Mouse (Mus musculus) brain, adult 2 months (tissue): ENCODE measurements around the gene Tiam1.
"Not testable (repeated sequence)": the region's sequence is repeated elsewhere in the genome, so short reads cannot be mapped to it uniquely, and the experiment has no call there.

ENCODE experiments used
- DNase-seq: peaks from one replicate; pipeline ENCODE4 v3.0.0; 2011; ENCODE audit warnings: low read depth, low spot score

Tiam1 gene

DNA sequence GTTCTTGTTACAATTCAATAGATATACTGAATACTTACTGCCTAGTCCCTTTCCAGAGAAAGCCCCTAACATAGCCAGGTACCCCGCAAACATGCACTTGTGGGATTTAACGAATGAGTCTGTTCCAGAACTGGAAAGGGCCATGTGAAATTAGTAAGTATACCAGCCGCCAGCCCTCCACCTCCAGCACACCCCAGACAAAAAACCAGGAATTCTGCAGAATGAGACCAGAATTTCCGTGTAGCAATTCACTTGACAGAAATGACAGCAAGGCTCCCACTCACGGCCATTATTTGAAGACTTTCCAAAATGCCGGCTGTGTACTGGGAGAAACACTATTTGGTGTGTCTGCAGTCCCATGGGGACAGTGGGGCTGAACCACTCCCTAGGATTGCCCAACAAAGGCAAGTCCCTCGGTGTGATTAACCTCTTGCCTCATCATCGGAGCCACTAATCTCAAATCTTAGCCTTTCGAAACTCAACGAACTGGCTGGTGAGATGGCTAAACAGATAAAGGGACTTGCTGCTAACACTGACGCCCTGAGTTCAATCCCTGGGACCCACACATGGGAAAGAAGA is 30.9 kb downstream of the Tiam1 start:
- DNase-seq, result peak; percentile 49

DNA sequence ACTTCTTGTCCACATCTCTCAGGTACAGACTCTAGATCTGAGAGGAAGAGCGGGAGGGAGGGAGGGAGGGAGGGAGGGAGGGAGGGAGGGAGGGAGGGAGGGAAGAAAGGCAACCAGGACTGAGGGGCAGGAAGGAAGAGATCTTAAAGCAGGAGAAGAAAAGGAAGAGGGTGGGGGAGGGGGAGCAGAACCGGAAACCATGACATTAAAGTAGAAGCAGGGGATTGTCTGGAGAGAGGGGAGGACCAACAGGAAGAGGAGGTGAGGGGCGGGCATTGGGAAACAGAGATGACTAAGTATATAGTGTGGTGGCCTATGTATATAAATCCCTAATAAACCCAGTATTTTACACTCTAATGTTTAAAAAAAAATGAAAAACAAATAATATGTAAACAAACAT is 34.1 kb downstream of the Tiam1 start:
- DNase-seq, result no peak

DNA sequence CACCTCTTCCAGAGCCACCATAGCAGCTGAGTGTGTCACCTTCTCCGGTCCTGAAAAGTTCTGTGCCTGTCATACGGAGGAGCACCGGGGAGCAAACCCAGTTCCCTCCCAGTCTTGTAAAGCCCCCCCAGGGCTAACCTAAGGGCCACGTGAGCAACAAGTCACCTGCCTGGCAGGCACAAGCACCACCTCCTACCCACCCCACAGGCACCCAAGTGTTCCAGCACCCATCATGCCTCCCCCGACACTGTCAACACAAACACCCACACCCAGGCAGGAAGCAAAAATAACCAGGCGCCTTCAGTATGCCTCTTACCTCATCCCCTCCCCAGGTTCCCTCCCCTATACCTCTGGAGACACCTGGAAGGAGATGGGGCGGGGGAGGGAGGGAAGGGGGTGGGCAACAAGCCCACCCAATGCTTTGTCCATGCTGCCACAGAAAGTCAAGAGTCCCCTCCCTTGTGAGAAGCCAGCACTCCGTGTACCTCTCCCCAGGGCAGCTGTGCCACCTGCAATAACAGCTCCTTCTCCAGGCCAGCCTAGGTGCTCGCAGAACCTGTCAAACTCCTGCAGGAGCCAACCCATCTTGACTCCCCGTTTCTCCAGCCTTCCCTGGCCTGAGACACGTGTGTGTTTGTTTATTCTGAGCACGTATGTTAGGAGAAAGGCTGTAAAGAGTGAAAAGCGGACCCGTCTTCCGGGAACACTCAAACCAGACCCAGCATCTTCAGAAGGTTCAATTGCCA is 38.7 kb downstream of the Tiam1 start:
- DNase-seq, result peak; percentile 89

DNA sequence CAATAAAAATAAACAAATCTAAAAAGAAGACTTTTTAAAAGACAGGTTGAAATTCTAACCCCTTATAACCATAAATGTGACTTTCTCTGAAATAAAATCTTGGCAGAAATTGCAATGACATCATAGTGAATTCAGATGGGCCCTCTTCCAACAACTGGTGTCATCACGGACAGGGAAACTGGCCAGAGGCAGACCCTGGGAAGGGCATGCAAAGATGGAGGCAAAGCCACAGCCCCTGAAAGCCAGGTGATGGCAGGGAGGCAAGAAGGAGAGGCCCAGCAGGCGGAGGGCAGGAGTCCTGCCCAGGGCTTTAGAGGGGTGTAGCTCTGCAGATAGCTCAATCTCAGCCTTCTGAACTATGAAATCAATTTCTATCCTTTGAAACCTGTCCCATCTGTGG is 39.8 kb downstream of the Tiam1 start:
- no peak for DNase-seq

DNA sequence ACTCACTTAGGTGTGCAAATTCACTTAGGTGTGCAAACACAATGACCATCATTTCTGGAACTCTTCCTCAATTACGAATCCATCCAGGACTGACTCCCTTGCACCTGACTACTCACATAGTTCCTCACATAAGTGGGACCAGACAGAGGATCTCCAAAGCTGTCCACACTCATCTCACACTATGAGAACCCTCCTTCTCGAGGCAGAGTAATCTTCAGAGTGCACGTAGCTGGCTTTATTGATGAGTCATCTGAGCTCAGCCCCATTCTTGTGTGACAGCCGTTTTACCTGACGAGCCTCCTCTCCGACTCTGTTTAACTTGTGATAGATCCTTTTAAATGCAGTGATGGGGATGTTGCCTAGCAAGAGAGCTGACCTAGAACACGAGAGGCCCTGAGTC is 41.0 kb downstream of the Tiam1 start:
- DNase-seq, result no peak

DNA sequence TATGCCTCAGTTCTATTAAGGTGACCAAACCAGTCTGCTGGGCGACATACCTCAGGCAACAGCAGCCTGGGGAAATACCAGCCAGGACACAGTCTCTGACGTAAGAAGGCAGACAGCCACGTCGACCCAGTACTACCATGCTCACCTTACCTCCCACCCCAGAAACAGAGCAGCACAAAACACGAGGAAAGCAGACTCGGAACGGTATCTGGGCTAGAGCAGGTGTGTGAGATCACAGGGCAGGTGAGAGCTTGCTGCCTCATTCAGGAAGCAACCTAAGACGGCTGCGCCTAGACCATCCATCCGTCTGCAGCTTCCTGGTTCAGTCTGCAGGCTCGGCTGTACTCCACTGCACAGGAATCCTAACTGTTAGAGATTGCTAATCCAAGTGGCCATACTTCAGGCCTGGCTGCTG is 45.4 kb downstream of the Tiam1 start:
- no peak for DNase-seq

DNA sequence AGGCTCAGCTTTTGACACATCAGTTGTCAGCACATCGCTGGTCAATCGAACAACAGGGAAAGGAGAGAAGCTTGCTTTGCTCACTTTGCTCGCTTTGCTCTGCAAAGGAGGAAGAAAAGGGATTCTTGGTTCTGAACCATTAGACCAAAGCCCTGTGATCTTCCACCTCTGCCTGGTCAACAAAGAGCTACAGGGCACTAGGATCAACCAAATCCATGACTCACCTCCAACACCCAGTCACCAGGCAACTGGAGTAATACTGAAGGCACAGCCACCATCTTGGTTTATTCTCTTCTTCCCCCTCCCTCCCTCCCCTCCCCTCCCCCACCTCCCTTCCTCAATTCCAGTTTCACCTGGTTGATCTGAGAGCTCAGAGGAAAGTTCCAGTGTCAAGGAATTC is 45.8 kb downstream of the Tiam1 start:
- DNase-seq, result no peak

DNA sequence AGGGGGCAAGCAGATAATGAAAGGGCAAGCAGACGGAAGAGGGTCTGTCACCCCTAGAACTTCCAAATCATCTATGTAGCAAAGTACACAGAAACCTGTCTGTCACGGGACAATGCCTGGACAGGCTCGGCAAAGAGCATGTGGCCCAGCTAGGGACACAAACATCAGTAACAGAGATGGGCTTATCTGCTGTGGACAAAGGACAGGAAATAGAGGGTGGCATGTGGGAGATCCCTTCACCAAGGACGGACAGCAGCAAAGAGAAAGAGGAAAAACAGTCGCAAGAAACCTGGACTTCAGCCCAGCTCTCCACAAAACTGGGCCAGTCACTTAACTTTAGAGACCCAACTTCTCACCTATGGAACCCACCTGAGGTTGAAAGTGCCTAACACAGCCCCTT is 47.6 kb downstream of the Tiam1 start:
- DNase-seq, result no peak

DNA sequence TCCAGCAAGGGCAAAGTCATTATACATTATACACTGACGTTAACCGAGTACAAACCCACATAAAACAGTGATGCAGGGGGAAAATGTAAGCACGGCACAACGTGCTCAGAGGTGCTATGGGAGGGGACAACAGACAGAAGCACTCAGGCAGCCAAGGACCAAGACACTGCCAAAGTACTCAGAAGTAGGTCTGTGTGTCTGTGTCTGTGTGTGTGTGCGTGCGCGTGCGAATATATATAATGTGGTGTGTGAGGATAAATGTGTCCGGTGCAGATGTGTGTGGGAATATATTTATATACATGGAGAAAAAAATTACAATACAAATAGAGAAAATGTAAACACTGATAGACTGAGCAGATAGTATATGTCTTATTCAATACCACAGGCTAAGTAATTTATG is 50.6 kb downstream of the Tiam1 start:
- DNase-seq, result no peak

DNA sequence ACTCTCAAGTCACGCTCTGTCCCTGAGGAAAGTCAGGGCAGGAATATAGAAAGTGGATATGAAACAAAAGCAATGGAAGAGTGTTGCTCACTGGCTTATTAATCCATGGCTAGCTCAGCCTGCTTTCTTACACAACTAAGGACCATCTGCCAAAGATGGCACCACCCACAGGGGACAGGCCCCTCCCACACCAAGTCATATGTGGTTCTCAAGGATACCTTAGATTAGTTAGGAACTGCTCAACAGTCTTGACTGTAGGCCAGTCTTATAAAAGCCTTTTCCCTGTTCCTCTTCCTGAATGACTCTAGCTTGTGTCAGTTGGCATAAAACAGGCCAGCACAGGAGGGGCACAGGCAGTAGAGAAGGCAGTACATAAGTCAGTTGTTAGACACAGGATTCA is 51.7 kb downstream of the Tiam1 start:
- peak; percentile 36 for DNase-seq

DNA sequence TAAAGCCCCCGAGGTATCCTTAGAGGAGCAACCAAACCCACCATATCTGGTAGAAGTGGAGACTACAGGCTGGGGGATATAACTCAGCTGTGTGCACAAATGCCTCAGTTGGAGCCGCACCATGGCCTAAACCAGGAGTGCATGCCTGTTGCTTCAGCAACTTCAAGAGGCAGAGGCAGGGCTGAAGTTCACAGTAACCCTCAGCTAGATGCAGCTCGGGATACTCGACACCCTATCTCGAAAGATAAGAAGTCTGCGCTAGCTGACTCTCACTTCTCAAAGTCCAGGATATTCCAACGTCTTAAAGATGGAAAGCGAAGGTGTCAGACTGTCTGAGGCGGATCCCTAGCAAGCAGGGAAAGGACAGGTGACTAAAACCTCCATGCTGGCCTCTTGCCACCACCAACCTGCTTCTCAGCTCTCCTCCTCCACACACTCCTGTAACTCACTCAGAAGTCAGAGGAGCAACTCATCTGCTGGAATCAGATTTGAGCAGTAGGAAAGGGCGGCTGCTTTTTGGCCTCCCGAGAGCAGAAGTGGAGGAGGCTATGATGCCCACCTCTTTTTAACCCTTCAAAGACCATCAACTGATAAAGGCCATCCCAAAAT is 52.4 kb downstream of the Tiam1 start:
- DNase-seq, result peak; percentile 64

DNA sequence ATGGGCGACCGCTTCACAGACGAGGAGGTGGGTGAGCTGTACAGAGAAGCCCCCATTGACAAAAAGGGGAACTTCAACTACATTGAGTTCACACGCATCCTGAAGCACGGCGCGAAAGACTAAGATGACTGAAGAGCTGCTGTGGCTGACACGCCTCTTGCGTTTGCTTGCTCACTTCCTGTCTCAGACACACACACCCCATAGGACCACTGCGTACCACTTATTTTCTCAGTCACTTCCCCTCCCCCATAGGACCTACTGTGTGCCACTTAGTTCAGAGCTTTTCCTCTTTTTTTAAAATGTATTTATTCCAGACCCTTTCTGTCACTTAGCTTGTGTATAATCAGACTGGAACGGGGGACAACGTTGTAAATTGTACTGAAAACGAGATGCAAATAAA is 53.2 kb downstream of the Tiam1 start:
- no peak for DNase-seq

DNA sequence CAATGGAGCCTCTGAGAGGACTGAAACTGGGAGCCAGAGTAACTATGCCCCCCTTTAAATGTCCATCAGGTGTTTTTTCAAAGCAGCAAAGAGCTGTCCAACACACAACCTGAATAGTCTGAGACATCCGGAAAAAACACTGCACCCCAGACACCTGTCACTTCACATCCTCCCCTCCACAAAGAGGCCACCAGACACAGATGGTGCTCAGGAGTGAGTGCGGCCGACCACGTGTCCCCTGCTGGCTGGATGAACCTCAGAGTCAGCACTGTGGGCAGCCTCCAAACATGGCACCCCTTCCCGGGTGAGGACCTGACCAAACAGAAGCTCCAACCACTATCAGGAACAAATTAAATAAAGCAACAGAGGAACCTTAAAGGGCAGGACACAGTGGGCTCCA is 56.3 kb downstream of the Tiam1 start:
- DNase-seq, result peak; percentile 74

DNA sequence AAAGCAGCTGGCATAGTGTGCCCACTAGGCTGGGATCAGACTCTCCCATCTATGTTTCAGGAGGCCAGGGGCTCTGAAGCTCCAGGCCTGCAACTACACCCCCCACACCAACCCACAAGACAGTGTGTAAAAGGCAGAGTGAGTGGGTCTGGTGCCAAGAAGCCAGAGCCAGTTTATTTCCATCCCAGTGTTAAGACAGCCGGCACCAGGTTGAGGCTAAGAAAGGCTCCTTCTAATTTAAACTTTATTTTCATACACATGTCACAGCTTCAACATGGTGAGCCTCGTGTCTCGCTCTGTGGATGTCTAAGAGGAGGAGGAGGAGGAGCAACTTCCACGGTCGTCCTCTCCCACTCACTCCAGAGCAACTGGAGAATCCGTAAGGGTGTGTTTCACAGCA is 57.5 kb downstream of the Tiam1 start:
- DNase-seq, result peak; percentile 92

DNA sequence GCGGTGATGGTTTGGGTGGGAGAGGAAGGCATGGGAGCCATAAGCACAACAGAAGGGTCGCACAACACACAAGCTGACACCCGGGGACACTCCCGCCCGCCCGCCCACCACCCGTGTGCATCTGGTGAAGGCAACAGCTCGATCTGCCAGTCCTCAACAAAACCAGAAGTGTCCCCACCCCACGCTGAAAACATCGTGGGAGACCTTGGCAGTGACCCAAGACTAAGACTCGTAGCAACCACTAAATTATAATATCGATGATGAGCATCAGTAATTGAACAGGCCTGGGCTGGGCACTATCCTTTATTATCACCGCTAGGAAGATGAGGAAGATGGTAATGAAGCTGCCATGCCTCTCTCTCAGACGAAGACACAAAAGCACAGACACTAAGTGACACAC is 58.0 kb downstream of the Tiam1 start:
- DNase-seq, result peak; percentile 62

DNA sequence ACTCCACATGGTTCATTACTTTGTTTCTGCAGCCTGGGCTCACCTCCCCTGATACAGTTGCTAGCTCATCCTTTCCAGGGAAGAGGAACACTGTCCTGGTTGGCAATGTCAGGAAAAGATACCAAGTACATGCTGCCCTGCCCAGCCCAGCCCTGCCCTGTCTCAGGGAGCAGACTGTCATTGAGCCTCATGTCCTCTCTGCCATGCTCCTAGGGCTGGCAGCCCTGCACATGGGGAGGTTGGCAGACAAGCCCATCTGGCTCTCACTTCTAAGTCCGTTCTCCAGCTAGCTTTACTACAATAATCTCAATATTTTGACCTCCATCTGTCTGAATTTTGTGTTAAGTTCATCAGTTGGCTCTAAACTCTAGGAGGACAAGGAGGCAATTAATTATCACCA is 62.4 kb downstream of the Tiam1 start:
- DNase-seq, result peak; percentile 78

DNA sequence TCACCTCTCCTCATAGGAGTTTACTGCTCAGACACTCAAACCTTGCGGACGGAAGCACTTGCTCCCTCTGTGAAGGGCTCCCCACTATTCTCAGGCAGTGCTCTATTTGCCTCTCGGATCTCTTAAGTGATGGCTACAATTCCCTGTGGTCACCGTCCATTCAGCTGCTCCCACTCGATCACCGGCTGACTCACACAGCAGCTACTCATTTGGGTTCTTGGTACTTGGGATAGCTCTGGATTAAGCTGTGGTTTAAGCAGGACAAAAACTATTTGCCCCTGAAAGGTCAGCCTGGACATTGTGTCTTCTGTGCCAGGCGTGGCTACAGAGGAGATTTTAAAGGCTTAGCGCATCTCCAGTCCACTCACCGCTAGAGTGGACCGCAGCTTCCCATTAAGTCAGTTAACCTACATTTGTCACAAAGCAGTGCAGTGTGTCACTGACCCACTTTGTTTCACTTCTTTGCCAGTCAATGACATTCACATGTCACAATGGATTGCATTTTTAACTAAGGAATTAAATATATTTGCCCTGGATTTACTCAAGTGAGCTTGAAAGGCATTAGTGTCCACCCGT is 64.7 kb downstream of the Tiam1 start:
- DNase-seq, result no peak

DNA sequence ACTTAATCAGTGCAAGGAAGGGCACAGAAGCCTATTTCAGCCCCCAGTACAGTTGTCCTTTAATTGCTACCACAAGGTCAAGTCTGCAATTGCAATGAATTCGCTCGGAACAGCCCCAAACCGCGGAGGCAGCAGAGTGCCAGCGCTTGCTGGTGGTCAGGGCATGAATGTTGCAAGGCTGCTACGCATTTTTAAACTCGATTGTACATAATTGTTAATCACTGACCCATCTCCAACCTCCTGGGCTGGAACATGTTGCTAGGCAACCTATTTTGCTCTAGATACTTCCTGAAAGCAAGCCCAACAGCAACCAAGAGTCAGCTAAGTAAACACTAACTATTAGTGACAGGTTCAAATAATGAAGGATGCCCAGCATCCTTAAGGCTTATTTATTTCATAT is 70.1 kb downstream of the Tiam1 start:
- DNase-seq, result peak; percentile 53

DNA sequence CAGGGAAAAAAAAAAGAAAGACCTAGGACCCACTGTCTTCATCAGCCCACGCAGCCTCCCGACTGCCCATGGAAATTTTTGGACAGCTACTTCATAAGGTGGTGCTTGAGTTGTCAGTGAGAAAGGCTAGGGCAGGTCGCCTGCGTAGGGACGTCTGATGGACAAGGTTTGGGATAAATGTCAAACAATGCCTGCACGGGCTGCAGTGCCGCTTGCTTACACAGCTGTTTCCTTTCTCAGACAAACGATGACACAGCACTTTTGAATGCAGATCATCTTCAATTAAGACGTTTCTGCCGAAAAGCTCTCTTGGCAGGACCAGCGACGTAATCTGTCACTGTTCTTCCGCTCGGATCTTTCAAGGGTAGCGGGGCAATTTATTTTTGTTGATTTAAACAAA is 70.9 kb downstream of the Tiam1 start:
- DNase-seq, result peak; percentile 63

DNA sequence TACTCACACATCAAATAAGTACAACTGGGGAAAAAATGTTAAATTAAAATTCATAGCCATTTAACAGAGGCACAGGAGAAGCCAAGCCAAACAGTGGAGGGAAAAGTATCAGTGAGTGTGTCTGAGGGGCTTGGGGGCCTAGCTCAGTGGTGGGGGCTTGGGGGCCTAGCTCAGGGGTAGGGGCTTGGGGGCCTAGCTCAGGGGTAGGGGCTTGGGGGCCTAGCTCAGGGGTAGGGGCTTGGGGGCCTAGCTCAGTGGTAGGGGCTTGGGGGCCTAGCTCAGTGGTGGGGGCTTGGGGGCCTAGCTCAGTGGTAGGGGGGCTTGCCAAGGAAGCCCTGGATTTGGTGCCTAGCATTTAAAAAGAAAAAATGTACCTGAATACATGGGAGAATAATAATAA is 72.4 kb downstream of the Tiam1 start:
- not testable (repeated sequence) for DNase-seq

DNA sequence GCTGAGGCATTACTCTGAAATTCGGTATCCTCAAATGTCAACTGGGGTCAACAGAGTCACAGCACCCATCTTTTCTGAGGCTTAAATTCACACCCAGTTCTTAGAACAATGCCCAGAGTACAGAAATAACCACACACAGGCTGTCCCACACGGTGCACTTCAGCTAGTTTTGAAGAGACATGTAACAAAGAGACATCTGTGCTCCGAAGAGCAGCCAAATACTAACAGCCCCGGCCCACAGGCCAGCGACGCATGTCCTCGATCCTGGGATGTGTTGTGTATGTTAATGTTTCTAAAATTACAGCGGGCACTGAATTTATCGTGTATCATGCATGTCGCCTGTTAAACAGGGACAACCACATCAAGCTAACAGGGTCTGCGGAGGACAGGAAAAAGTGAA is 73.5 kb downstream of the Tiam1 start:
- peak; percentile 47 for DNase-seq

DNA sequence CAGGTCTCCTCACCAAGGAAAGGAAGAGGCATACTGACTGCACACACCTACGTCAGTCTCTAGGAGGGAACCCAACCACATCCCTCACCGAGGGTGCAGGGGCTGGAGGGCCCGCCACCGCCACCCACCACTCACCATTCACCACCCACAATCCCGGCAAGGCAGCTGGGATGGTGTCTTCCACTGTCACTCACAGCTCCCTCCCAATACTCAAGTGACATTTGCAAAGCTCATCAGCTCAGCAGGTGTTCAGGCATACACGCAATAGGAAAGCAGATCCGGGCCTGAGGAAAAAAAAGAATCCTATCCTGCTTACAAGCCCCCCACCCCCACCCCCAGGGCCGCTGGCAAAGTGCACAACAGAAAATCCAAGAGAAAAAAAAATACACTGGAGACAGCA is 74.4 kb downstream of the Tiam1 start:
- peak; percentile 67 for DNase-seq
